Mouse (Mus musculus): ENCODE data around the gene Rbm20.

Rbm20 gene

GRCm38 (mm10) chr19:53722186-53722585 is 45.1 kb downstream of the Rbm20 start:
- DNase-seq, result no peak

DNA sequence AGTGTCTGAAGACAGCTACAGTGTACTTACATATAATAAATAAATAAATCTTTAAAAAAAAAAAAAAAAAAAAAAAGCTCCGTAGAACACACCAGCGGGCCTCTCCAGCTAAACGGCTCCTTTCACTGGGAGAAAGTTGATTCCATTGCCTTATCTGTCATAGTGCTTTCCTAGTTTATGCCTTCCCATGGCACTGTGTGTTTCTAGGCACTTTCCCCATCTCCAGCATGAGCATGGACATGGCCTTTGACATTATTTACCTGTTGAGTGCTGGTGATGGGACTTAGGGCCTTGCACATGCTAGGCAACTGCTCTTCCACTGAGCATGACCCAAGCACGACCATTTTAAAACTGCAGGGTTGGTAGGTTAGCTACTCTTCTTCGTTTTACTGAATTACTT is 46.9 kb downstream of the Rbm20 start:
- no peak for DNase-seq

DNA sequence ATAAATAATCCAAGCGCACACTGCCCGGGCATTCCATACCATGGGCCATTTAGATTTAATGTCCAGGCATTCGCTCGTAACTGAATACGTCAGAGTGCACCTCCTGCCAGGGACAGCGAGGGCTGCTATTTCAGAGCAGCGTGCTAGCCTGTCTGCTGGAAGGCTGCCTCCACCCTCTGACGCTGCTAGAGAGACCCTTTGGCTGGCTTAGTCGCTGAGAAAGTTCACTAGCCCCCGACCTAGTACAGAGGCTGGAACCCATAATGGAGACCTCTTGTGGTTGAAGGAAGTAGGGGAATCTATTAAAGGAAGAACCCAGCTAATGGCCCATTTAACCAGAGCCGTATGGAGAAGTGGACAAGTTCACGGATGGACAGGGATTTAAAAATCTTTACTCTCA is 49.2 kb downstream of the Rbm20 start:
- DNase-seq, result no peak

GRCm38 (mm10) chr19:53726755-53727154 is 49.6 kb downstream of the Rbm20 start:
- DNase-seq, result no peak

- DNase-seq, result no peak
These were observed 50.2 kb downstream of the Rbm20 start for GRCm38 (mm10) chr19:53727277-53727676.

DNA sequence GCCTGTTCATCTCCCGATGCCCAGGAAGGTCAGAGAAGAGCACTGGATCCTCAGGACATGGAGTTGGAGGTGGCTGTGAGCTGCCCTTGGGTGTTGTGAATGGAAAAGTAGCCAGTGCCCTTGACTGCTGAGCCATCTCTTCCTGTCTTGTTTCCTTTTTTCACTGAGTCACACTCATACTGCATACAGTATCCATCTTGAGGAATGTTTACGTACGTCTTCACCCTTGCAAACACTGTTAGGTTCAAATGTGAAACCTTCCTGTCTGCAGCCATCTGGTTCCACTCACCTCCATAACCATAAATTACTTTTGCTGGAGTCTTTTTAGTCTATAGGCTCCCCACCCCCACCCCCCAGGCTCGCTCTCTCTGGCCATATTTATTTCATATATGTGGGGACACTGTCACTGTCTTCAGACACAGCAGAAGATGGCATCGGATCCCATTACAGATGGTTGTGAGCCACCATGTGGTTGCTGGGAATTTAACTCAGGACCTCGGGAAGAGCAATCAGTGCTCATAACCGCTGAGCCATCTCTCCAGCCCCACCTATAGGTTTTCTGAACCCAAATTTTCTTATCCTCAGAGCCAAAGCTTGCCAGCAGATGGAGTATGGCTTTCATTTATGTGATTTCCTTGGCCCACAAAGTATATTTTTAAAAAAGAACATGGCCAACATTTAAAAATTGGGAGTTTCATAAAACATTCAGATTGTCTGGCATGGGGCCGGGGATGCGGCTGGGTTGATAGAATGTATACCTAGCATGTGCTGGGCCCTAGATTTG is 51.0 kb downstream of the Rbm20 start:
- no peak for DNase-seq

DNA sequence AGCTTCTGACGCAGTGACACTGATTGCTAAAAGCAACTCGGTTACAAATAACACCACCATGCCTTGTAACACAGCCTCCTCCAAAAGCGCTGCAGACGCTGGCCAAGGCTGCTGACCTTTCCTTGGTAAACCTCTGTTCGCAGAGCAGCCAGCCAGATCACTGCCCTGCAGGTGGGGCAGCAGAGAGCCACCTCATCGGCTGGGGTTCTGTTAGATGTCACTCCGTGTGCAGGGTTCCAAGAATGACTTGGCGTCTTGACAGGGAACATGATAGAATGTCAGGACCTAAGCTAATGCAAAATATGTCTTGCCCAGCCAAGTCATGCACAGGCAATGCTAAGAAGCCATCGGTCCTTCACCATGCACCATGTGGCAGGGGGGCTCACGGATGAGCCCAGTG is 52.8 kb downstream of the Rbm20 start:
- no peak for DNase-seq

- no peak for DNase-seq
These were observed 54.7 kb downstream of the Rbm20 start for GRCm38 (mm10) chr19:53731761-53732201.

GRCm38 (mm10) chr19:53734845-53735244 is 57.7 kb downstream of the Rbm20 start:
- DNase-seq, result peak in 1 of 2 experiments; percentile 28

DNA sequence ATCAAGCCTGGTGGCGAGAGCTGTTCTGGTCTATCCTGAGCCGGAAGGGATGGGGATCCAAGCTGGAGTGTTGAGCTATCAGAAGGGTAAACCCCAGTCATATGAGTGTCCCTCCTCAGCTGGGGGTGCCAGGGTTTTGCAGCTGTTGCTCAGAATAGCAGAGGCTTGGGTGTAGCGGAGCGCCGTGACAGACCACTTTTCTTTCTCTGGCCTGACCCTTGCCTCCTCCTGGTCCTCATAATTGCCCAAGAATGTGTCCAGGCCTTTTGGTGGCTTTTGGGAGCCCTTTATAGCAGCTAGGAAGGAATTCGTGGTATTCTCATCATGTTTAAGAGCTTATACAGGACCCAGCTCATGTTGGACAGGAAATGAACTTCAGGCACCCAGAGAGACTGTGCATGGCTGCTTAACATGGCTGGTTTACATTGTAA is 61.6 kb downstream of the Rbm20 start:
- DNase-seq, result no peak

- DNase-seq, result no peak
These were observed 62.6 kb downstream of the Rbm20 start for GRCm38 (mm10) chr19:53739570-53740266.

- DNase-seq, result no peak
These were observed 63.8 kb downstream of the Rbm20 start for GRCm38 (mm10) chr19:53740750-53741380.

DNA sequence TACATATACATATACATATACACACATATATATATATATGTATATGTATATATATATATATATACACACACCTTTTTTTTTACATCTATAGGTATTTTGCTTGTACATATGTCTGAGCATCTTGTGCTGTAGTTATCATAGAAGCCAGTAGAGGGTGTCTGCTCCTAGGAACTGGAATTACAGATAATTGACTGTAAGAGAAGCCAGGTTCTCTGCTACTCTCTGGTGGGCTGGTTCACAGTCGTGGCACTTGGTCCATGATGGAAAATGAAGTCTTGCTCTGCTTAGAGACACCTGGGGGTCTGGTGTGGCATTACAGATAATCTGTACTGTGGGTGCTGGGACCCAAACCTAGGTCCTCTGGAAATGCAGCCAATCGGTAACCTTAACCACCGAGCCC is 64.8 kb downstream of the Rbm20 start:
- DNase-seq, result peak in 1 of 2 experiments; percentile 10

GRCm38 (mm10) chr19:53745354-53745753 is 68.2 kb downstream of the Rbm20 start:
- no peak for DNase-seq

GRCm38 (mm10) chr19:53746116-53746515 is 69.0 kb downstream of the Rbm20 start:
- DNase-seq, result no peak

DNA sequence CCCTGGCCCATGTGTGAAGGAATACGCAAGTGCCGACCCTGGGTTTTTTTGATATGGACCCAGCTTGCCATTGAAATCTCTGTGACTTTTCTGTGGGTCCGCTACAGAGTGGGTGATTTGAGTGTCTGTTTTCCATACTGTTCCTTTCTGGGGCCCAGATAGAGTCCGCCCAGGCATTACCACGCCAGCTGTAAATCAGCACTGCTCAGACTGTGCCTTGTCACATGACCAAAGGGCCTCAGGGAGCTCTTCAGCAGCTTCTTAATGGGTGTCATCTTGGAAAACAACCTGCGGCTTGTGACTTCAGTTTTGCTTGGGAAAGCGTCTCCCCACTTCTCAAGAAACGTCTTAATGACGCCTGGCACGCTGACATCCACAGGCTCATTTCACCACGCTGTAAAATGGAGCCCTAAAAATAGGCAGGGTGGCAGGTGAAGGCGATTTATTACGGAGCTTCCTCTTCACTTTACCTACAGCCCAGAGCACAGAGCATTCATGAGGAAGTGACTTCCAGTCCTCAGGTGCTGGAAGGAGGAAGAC is 71.2 kb downstream of the Rbm20 start:
- no peak for DNase-seq

GRCm38 (mm10) chr19:53749326-53749725 is 72.2 kb downstream of the Rbm20 start:
- no peak for DNase-seq

DNA sequence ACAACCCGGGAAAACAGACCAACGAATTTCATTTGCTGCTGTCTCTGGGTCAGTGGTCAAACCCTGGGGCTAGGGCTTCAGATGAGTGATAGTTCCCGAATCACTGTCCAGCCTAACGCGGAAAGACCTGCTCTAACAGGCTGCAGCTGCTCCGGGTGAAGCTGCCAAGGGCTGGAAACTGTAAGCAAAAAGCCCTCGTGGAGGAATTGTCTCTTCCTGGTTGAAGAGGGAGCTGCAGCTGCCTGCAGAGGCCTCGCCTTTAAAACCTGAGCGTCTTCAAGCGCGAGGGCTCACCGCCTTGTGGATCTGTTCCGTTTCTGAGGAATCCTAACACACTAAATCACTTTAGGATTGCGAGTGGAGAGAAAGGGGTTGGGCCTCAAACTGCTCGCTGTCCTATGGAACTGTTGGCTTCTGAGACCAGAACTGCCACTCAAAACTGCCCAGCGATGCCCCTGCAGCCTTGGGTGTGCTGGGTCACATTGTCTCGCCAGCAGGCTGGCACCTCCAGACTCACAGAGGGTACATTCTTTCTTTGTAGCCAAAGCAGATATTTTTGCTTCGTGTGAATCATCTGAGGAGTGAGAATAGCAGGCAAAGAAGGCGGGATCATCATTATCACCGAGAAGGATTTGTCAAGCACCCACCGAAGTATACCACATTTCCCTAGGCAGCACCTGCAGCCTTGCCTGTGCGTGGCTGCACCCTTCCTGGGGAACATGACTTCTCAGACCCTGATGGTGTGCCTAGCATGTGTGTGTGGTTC is 74.5 kb downstream of the Rbm20 start:
- no peak for DNase-seq

- no peak for DNase-seq
These were observed 75.9 kb downstream of the Rbm20 start for GRCm38 (mm10) chr19:53752993-53753392.

- peak; percentile 21 to 66 for DNase-seq
These were observed 77.3 kb downstream of the Rbm20 start for GRCm38 (mm10) chr19:53754421-53754830.

DNA sequence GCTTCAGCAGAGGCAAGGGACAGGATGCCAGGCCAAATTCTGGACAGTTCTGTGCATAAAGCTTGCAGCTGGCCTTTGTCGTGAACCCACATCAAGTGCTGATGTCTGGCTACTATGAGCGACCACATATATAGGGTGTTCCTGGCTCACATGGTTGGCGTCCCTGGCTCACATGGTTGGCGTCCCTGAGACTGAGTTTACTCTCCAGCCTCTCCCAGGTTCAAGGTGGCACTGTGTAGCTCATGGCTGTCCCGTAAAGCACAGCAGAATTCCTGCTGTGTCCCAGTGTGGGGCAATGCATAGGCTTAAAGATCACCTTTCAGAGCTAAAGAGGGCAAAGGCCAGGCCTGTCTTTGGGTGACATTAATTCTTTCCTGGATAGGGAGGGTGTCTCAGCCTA is 78.2 kb downstream of the Rbm20 start:
- no peak for DNase-seq

DNA sequence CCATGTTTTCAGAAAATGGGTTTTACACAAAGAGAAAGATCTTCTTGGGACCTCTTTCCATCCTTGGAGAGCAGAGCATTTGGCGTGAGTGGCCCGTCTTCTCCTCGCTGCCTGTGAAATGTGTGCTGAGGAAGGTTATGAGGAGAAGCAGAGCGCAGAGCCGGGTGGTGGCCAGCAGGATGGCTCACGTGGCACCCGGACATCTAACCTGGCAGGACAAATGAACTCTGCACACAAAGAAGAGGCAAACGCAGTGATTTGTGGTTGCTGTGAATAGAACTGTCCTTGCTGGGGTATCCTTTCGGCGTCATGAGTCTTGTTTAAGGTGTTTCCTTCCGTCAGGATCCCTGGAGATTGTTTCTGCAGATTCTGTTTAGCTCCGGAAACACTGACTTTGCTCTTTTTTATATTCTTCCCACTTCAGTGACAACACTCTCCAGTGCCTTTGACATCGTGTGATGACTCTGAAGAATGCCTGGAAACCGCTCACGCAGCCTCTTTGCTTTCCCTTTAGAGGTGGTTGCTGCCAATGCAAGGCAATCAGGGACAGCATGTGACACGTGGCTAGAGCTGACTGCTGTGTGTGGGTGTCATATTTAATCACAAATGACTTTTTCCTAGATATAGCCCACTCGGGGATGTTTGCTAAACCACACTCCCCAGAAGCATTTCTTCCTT is 80.5 kb downstream of the Rbm20 start:
- no peak for DNase-seq
